9 mouse cellular contexts compared by ENCODE assay signal in genomic region chr19:5561252-5561790, GRCm38 (mm10). TPM values are rescaled to one million over a fixed set of nuclear protein-coding genes. Genes with fewer than 3 reads are reported as not detected.
DNase-seq lines count a peak whose midpoint lies in the region; ATAC-seq and TF ChIP-seq lines count a peak whose summit lies in the region.
"Had no signal": no experiment of that assay in that cellular context is flagged by ENCODE, and none has a peak within 500 bp of the region (broad histone marks: within the 10 kb centered on the region; RNA-seq: fewer than 3 reads in every experiment).

No protein-coding gene starts in this region.

- peak overlapping the region; percentile 71 for H3K9ac ChIP-seq in heart, embryonic 13.5 days
- no peak overlapping the region for H3K9ac ChIP-seq in hindbrain, embryonic 11.5 days (ENCODE audit: low read depth, low read length)
- H3K9ac ChIP-seq in neural tube, embryonic 12.5 days = no peak overlapping the region

- WGBS in heart, embryonic 13.5 days = 18% methylated on average over 10 of the region's 10 CpGs
- WGBS in hindbrain, embryonic 11.5 days = 14% methylated on average over 10 of the region's 10 CpGs
- WGBS in neural tube, embryonic 12.5 days = 12% methylated on average over 10 of the region's 10 CpGs

- H3K4me1 ChIP-seq in heart, embryonic 13.5 days = peaks cover 22% of the 10 kb centered on the region
- H3K4me1 ChIP-seq in hindbrain, embryonic 11.5 days (replicated peaks; ENCODE audit: control insufficient read depth, insufficient read depth, low read length) = 0 out of 2 replicates have a peak, but pooled peaks cover 5% of the 10 kb centered on the region
- H3K4me1 ChIP-seq in neural tube, embryonic 12.5 days = peaks cover 16% of the 10 kb centered on the region

- no peaks in the 10 kb centered on the region for H3K36me3 ChIP-seq in heart, embryonic 13.5 days
- H3K36me3 ChIP-seq in hindbrain, embryonic 11.5 days (ENCODE audit: control insufficient read depth, insufficient read depth, low read length) = no peaks in the 10 kb centered on the region
- no peaks in the 10 kb centered on the region for H3K36me3 ChIP-seq in neural tube, embryonic 12.5 days

- H3K9me3 ChIP-seq in heart, embryonic 13.5 days = no peaks in the 10 kb centered on the region
- no peaks in the 10 kb centered on the region for H3K9me3 ChIP-seq in hindbrain, embryonic 11.5 days (ENCODE audit: control insufficient read depth, low read length)
- H3K9me3 ChIP-seq in neural tube, embryonic 12.5 days = no peaks in the 10 kb centered on the region

- ATAC-seq in heart, embryonic 13.5 days (ENCODE audit: extremely low read depth, insufficient number of reproducible peaks, low FRiP score, low TSS enrichment) = no peak
- ATAC-seq in hindbrain, embryonic 11.5 days (ENCODE audit: low FRiP score) = no peak
- no peak for ATAC-seq in neural tube, embryonic 12.5 days (ENCODE audit: low FRiP score, low read depth)
- ATAC-seq in erythroid progenitor cell, adult 5-6 weeks (replicated peaks; ENCODE audit: low FRiP score, poor library complexity, severe bottlenecking) = no peak

- H3K27me3 ChIP-seq in heart, embryonic 13.5 days (replicated peaks) = peaks cover 100% of the 10 kb centered on the region
- peaks cover 78% of the 10 kb centered on the region for H3K27me3 ChIP-seq in hindbrain, embryonic 11.5 days (ENCODE audit: control insufficient read depth, insufficient read depth, low read length)
- H3K27me3 ChIP-seq in neural tube, embryonic 12.5 days (replicated peaks) = peaks cover 95% of the 10 kb centered on the region

- H3K4me3 ChIP-seq in heart, embryonic 13.5 days = peak overlapping the region; percentile 53
- H3K4me3 ChIP-seq in hindbrain, embryonic 11.5 days (ENCODE audit: low read depth, low read length) = peak overlapping the region; percentile 23; the same call in 1 of the 2 replicates
- H3K4me3 ChIP-seq in neural tube, embryonic 12.5 days = no peak overlapping the region; the same call in 1 of the 2 replicates
- no peak overlapping the region for H3K4me3 ChIP-seq in layer of hippocampus, adult 2 months

- peak overlapping the region; percentile 77 for H3K4me2 ChIP-seq in heart, embryonic 13.5 days
- H3K4me2 ChIP-seq in hindbrain, embryonic 11.5 days (replicated peaks; ENCODE audit: low read depth, low read length) = no peak overlapping the region
- peak overlapping the region; percentile 60; the same call in 1 of the 2 replicates for H3K4me2 ChIP-seq in neural tube, embryonic 12.5 days (replicated peaks)

- TF ChIP-seq CTCF in layer of hippocampus, adult 2 months (conservative IDR thresholded peaks at IDR 0.05) = no peak

- no peak overlapping the region for H3K27ac ChIP-seq in heart, embryonic 13.5 days (replicated peaks)
- H3K27ac ChIP-seq in hindbrain, embryonic 11.5 days (ENCODE audit: low read depth, low read length) = no peak overlapping the region
- no peak overlapping the region for H3K27ac ChIP-seq in neural tube, embryonic 12.5 days
- no peak overlapping the region for H3K27ac ChIP-seq in layer of hippocampus, adult 2 months

- DNase-seq in heart, adult 11 months = no peak
- DNase-seq in hindbrain, embryonic 11.5 days (ENCODE audit: low spot score) = peak; percentile 26
- DNase-seq in kidney, postnatal 36 days = peak; percentile 78 to 87
- DNase-seq in layer of hippocampus, adult 2 months (ENCODE audit: low spot score in 2 of 2) = no peak
- DNase-seq in cerebellum, adult 8-10 months = no peak
- DNase-seq: gastrocnemius, postnatal 36 days had no signal

RNA-seq across cellular contexts. Expression of gene Ovol1, which starts 0.9 kb away (rescaled TPM):
- polyA plus RNA-seq in heart, embryonic 13.5 days (2015; fragmentation: Nextera tagmentation; extraction: Ambion mirVana) = 0.07 and 0.13 TPM in 2 replicates
- 0.40 and 0.52 TPM in 2 replicates for polyA plus RNA-seq in hindbrain, embryonic 11.5 days (2014; fragmentation: Nextera tagmentation; extraction: Ambion mirVana)
- polyA plus RNA-seq in neural tube, embryonic 12.5 days (2016; fragmentation: Nextera tagmentation; extraction: Ambion mirVana) = 0.29 and 0.32 TPM in 2 replicates
- not detected in 2 replicates for total RNA-seq in erythroid progenitor cell, adult 5-6 weeks (2015; ENCODE audit: low replicate concordance)
- not detected in 2 replicates for total RNA-seq in erythroid progenitor cell, adult 5-6 weeks (2017; ENCODE audit: low replicate concordance)
- not detected for total RNA-seq in layer of hippocampus, adult 2 months (2021)
- total RNA-seq: gastrocnemius, postnatal 36 days had no signal

RNA-seq across cellular contexts. Expression of gene Ap5b1, which starts 6.5 kb away (rescaled TPM):
- 2.2 and 2.7 TPM in 2 replicates for polyA plus RNA-seq in heart, embryonic 13.5 days (2015; fragmentation: Nextera tagmentation; extraction: Ambion mirVana)
- polyA plus RNA-seq in hindbrain, embryonic 11.5 days (2014; fragmentation: Nextera tagmentation; extraction: Ambion mirVana) = 1.4 and 1.5 TPM in 2 replicates
- polyA plus RNA-seq in neural tube, embryonic 12.5 days (2016; fragmentation: Nextera tagmentation; extraction: Ambion mirVana) = 2.5 and 2.8 TPM in 2 replicates
- total RNA-seq in erythroid progenitor cell, adult 5-6 weeks (2015; ENCODE audit: low replicate concordance) = 3.8 and 8.3 TPM in 2 replicates
- total RNA-seq in erythroid progenitor cell, adult 5-6 weeks (2017; ENCODE audit: low replicate concordance) = 6.4 and 11.0 TPM in 2 replicates
- total RNA-seq in layer of hippocampus, adult 2 months (2021) = 1 to 10 TPM; 6.8 to 7.4 TPM

RNA-seq across cellular contexts. Expression of gene Rnaseh2c, which starts 40.4 kb away (rescaled TPM):
- 109 and 113 TPM in 2 replicates for polyA plus RNA-seq in heart, embryonic 13.5 days (2015; fragmentation: Nextera tagmentation; extraction: Ambion mirVana)
- polyA plus RNA-seq in hindbrain, embryonic 11.5 days (2014; fragmentation: Nextera tagmentation; extraction: Ambion mirVana) = 143 and 148 TPM in 2 replicates
- 140 and 148 TPM in 2 replicates for polyA plus RNA-seq in neural tube, embryonic 12.5 days (2016; fragmentation: Nextera tagmentation; extraction: Ambion mirVana)
- 87.2 and 123 TPM in 2 replicates for total RNA-seq in erythroid progenitor cell, adult 5-6 weeks (2015; ENCODE audit: low replicate concordance)
- 36.2 and 100.0 TPM in 2 replicates for total RNA-seq in erythroid progenitor cell, adult 5-6 weeks (2017; ENCODE audit: low replicate concordance)
- total RNA-seq in layer of hippocampus, adult 2 months (2021) = 10 to 100 TPM; 80.0 to 88.2 TPM

RNA-seq across cellular contexts. Expression of gene Kat5, which starts 48.7 kb away (rescaled TPM):
- polyA plus RNA-seq in heart, embryonic 13.5 days (2015; fragmentation: Nextera tagmentation; extraction: Ambion mirVana) = 31.0 and 31.5 TPM in 2 replicates
- 36.9 and 39.3 TPM in 2 replicates for polyA plus RNA-seq in hindbrain, embryonic 11.5 days (2014; fragmentation: Nextera tagmentation; extraction: Ambion mirVana)
- 67.4 and 73.3 TPM in 2 replicates for polyA plus RNA-seq in neural tube, embryonic 12.5 days (2016; fragmentation: Nextera tagmentation; extraction: Ambion mirVana)
- total RNA-seq in erythroid progenitor cell, adult 5-6 weeks (2015; ENCODE audit: low replicate concordance) = 31.0 and 42.8 TPM in 2 replicates
- 29.1 and 35.0 TPM in 2 replicates for total RNA-seq in erythroid progenitor cell, adult 5-6 weeks (2017; ENCODE audit: low replicate concordance)
- 10 to 100 TPM; 82.8 to 93.0 TPM for total RNA-seq in layer of hippocampus, adult 2 months (2021)

RNA-seq across cellular contexts. Expression of gene Snx32, which starts 51.0 kb away (rescaled TPM):
- polyA plus RNA-seq in heart, embryonic 13.5 days (2015; fragmentation: Nextera tagmentation; extraction: Ambion mirVana) = 13.5 and 14.8 TPM in 2 replicates
- 21.2 and 22.2 TPM in 2 replicates for polyA plus RNA-seq in hindbrain, embryonic 11.5 days (2014; fragmentation: Nextera tagmentation; extraction: Ambion mirVana)
- polyA plus RNA-seq in neural tube, embryonic 12.5 days (2016; fragmentation: Nextera tagmentation; extraction: Ambion mirVana) = 43.1 and 47.1 TPM in 2 replicates
- 35.3 and 43.6 TPM in 2 replicates for total RNA-seq in erythroid progenitor cell, adult 5-6 weeks (2015; ENCODE audit: low replicate concordance)
- 42.5 and 42.7 TPM in 2 replicates for total RNA-seq in erythroid progenitor cell, adult 5-6 weeks (2017; ENCODE audit: low replicate concordance)
- 10 to 100 TPM; 85.9 to 86.6 TPM for total RNA-seq in layer of hippocampus, adult 2 months (2021)

Comparison
In these comparisons a context has a peak if more than half of its experiments do, and no peak if none do; other contexts are left out.
1. H3K4me3 ChIP-seq: peak in heart, embryonic 13.5 days (single experiment) and hindbrain, embryonic 11.5 days (single experiment); none in neural tube, embryonic 12.5 days (single experiment) and layer of hippocampus, adult 2 months (single experiment).
2. DNase-seq: peak in hindbrain, embryonic 11.5 days (single experiment) and kidney, postnatal 36 days (2 of 2); none in heart, adult 11 months (single experiment), layer of hippocampus, adult 2 months (0 of 2) and cerebellum, adult 8-10 months (single experiment).